Mouse (Mus musculus) urinary bladder, postnatal 4 days (tissue): ENCODE results near the gene Ercc1.
A peak's percentile ranks its signal among the peaks of the same experiment; 100 is the strongest.

Experiments
- DNase-seq, 2 experiments: peaks; one replicate each; pipeline ENCODE4 v3.0.0; 2021 to 2022; ENCODE audit warnings: low spot score in 2 of 2

Gene Ercc1

GRCm38 (mm10) chr7:19365376-19365775 lies 20.8 kb downstream of the Ercc1 start:
- peak in 1 of 2 experiments; percentile 45 for DNase-seq

GRCm38 (mm10) chr7:19368380-19368779 lies 23.8 kb downstream of the Ercc1 start:
- DNase-seq: no peak

- peak in 1 of 2 experiments; percentile 74 for DNase-seq
These were observed 25.3 kb downstream of the Ercc1 start for GRCm38 (mm10) chr7:19369823-19370425.

GRCm38 (mm10) chr7:19373367-19373766 lies 28.8 kb downstream of the Ercc1 start:
- no peak for DNase-seq

- DNase-seq: no peak
These were observed 30.8 kb downstream of the Ercc1 start for GRCm38 (mm10) chr7:19375368-19375767.

GRCm38 (mm10) chr7:19376019-19376418 lies 31.4 kb downstream of the Ercc1 start:
- DNase-seq: no peak

GRCm38 (mm10) chr7:19378049-19378448 lies 33.5 kb downstream of the Ercc1 start:
- no peak for DNase-seq

GRCm38 (mm10) chr7:19381377-19382165 lies 37.0 kb downstream of the Ercc1 start, which contains the start of gene Ercc2:
TSS of gene Ercc2 (plus strand) at chr7:19382010.
- DNase-seq: peak; percentile 99

- no peak for DNase-seq
These were observed 37.6 kb downstream of the Ercc1 start for GRCm38 (mm10) chr7:19382166-19382541.

- DNase-seq: no peak
These were observed 39.1 kb downstream of the Ercc1 start for GRCm38 (mm10) chr7:19383708-19384107.

GRCm38 (mm10) chr7:19388699-19389413 lies 44.3 kb downstream of the Ercc1 start:
- no peak for DNase-seq

- no peak for DNase-seq
These were observed 49.9 kb downstream of the Ercc1 start for GRCm38 (mm10) chr7:19394484-19394883.

- DNase-seq: peak in 1 of 2 experiments; percentile 51
These were observed 55.1 kb downstream of the Ercc1 start for GRCm38 (mm10) chr7:19399496-19400280.

GRCm38 (mm10) chr7:19400946-19401345 lies 56.4 kb downstream of the Ercc1 start:
- no peak for DNase-seq

- no peak for DNase-seq
These were observed 58.0 kb downstream of the Ercc1 start for GRCm38 (mm10) chr7:19402535-19403112.

GRCm38 (mm10) chr7:19403731-19404296 lies 59.2 kb downstream of the Ercc1 start, which contains the start of gene Klc3:
TSS of gene Klc3 (minus strand) at chr7:19404104.
- DNase-seq: peak in 1 of 2 experiments; percentile 68

- DNase-seq: no peak
These were observed 59.9 kb downstream of the Ercc1 start, which contains the start of gene Ckm for GRCm38 (mm10) chr7:19404476-19404875. TSS of gene Ckm (plus strand) at chr7:19404776.

GRCm38 (mm10) chr7:19405417-19405816 lies 60.8 kb downstream of the Ercc1 start:
- peak; percentile 63 to 87 for DNase-seq
